Mouse (Mus musculus): ENCODE data around the gene Rasl11b. TPM values are rescaled to one million over a fixed set of nuclear protein-coding genes. Genes with fewer than 3 reads are reported as not detected.

Gene Rasl11b
- polyA plus RNA-seq, 1 experiment from 2014 or later: 79.7 TPM

DNA sequence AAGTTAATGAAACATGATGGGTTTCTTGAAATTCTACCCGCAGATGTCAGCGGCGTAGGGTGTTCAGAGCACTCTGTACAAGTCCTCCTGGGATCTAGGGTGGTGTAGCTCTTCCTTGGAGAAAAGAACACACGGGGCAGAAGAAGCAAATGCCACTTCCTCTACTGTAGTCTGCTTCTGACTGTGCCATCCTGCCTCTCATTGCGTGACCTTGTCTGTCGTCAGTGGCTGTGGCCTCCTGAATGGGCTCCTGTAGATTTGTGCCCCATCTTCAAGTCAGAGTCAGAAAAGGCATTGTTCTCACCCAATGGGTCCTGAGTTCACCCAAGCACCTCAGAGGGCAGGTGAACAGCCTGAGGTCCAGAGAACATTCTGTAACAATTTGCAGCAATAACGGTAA lies 30.5 kb upstream of the Rasl11b start:
- Histone ChIP-seq H3K27me3 (replicated peaks) (no peaks in the 10 kb centered on the region), H3K4me3 (no peak overlapping the region), H3K27ac (replicated peaks) (no peak overlapping the region), H3K4me2 (no peak overlapping the region), H3K9me3 (no peaks in the 10 kb centered on the region), H3K4me1 (peaks cover 79% of the 10 kb centered on the region), H3K9ac (no peak overlapping the region), H3K36me3 (no peaks in the 10 kb centered on the region)
- 83% methylated on average over 7 of the region's 7 CpGs for WGBS
- no peak for ATAC-seq (ENCODE audit: extremely low read depth, insufficient number of reproducible peaks, low FRiP score, low TSS enrichment)

DNA sequence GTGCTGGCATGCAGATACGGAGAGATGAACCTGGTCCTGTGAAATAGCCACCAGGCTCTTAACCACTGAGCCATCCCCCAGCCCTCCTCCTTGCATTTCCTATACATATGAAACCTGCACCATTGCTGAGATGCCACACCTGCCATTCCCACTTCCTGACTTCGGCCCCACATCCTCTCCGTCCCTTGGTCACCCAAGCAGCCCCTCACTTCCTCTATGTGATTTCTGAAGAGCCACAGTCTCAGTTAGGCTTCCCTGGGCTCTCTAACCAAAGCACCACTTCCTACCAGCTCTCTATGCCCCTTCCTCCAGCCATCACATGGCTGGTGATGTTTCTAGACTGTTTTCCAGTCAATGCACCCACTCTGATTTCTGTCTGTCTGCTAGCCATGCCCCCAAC lies 28.4 kb upstream of the Rasl11b start:
- Histone ChIP-seq H3K9me3 (no peaks in the 10 kb centered on the region), H3K9ac (no peak overlapping the region), H3K27me3 (replicated peaks) (no peaks in the 10 kb centered on the region), H3K4me1 (peaks cover 68% of the 10 kb centered on the region), H3K4me3 (no peak overlapping the region), H3K36me3 (no peaks in the 10 kb centered on the region), H3K4me2 (no peak overlapping the region), H3K27ac (replicated peaks) (no peak overlapping the region; the same call in 1 of the 2 replicates)
- ATAC-seq (ENCODE audit: extremely low read depth, insufficient number of reproducible peaks, low FRiP score, low TSS enrichment): no peak
- 76% methylated on average over 3 of the region's 3 CpGs for WGBS

DNA sequence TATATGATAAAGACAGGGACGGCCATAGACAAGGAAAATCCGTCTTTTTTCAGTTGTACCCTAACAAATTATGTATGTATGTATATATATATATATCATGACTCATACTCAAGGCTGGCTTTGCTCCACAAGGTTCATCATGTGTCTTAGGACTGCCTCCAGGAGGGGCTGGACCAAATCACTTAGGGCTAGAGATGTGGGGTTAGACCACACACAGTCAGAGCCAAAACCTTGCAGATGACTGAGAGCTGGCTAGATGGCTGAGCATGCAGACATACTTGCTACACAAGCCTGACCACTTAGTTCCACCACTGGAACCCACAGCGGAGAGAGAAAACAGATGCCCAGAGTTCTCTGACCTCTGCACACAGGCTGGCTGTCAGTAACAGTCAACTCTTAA lies 27.0 kb upstream of the Rasl11b start:
- H3K4me2 ChIP-seq: no peak overlapping the region
- no peaks in the 10 kb centered on the region for H3K9me3 ChIP-seq
- no peak for ATAC-seq (ENCODE audit: extremely low read depth, insufficient number of reproducible peaks, low FRiP score, low TSS enrichment)
- peaks cover 68% of the 10 kb centered on the region for H3K4me1 ChIP-seq
- no peaks in the 10 kb centered on the region for H3K36me3 ChIP-seq
- no peaks in the 10 kb centered on the region for H3K27me3 ChIP-seq (replicated peaks)
- H3K9ac ChIP-seq: no peak overlapping the region
- H3K4me3 ChIP-seq: no peak overlapping the region
- peak overlapping the region; percentile 36 for H3K27ac ChIP-seq (replicated peaks)
- WGBS: 73% methylated on average over 3 of the region's 3 CpGs

DNA sequence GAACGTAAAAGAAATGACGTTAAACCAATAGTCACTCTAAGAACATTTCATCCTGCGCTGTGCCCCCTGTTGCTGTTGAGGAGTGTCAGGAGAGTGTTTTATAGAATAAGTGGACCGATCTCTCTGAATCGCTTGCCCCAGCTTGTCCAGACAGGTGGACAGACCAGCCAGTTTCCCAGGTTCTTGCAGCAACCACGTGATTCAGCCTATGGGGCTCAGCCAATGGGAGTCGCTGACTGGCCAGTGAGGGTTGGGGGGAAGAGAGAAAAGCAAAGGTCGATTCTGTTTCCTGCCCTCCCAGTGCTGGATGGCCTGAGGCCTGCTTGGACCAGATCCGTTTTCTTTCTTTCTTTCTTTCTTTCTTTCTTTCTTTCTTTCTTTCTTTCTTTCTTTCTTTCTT lies 23.3 kb upstream of the Rasl11b start:
- 66% methylated on average over 9 of the region's 9 CpGs for WGBS
- H3K9me3 ChIP-seq: no peaks in the 10 kb centered on the region
- H3K27me3 ChIP-seq (replicated peaks): no peaks in the 10 kb centered on the region
- H3K27ac ChIP-seq (replicated peaks): peak overlapping the region; percentile 93
- ATAC-seq (ENCODE audit: extremely low read depth, insufficient number of reproducible peaks, low FRiP score, low TSS enrichment): no peak
- no peak overlapping the region for H3K4me3 ChIP-seq
- peak overlapping the region; percentile 58; the same call in 1 of the 2 replicates for H3K4me2 ChIP-seq
- peak overlapping the region; percentile 71 for H3K9ac ChIP-seq
- H3K36me3 ChIP-seq: no peaks in the 10 kb centered on the region
- peaks cover 79% of the 10 kb centered on the region for H3K4me1 ChIP-seq

DNA sequence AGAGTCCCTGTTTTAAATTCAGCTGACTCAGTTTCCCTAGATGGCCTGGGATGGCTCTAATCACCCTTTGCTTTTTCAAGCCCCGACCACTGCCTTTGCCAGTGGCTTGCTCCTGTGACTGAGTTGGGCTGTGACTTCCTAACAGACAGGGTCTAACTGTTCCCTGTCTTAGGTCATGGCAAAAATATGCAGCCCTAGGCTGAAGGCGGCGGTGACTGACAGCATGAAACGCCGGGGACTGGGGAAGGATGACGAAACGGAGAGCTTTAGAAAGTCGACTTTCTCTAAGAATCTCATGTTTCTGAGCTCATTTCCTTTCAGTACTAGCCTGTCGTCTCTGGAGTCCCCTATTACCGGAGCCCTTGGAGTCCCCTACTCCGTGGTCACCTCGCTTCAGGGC lies 22.9 kb upstream of the Rasl11b start:
- peak overlapping the region; percentile 93 for H3K27ac ChIP-seq (replicated peaks)
- peak overlapping the region; percentile 71 for H3K9ac ChIP-seq
- 20% methylated on average over 12 of the region's 12 CpGs for WGBS
- peaks cover 81% of the 10 kb centered on the region for H3K4me1 ChIP-seq
- H3K27me3 ChIP-seq (replicated peaks): no peaks in the 10 kb centered on the region
- H3K4me2 ChIP-seq: peak overlapping the region; percentile 58
- peak; percentile 51 for ATAC-seq (ENCODE audit: extremely low read depth, insufficient number of reproducible peaks, low FRiP score, low TSS enrichment)
- H3K9me3 ChIP-seq: no peaks in the 10 kb centered on the region
- H3K4me3 ChIP-seq: peak overlapping the region; percentile 19; the same call in 1 of the 2 replicates
- no peaks in the 10 kb centered on the region for H3K36me3 ChIP-seq

DNA sequence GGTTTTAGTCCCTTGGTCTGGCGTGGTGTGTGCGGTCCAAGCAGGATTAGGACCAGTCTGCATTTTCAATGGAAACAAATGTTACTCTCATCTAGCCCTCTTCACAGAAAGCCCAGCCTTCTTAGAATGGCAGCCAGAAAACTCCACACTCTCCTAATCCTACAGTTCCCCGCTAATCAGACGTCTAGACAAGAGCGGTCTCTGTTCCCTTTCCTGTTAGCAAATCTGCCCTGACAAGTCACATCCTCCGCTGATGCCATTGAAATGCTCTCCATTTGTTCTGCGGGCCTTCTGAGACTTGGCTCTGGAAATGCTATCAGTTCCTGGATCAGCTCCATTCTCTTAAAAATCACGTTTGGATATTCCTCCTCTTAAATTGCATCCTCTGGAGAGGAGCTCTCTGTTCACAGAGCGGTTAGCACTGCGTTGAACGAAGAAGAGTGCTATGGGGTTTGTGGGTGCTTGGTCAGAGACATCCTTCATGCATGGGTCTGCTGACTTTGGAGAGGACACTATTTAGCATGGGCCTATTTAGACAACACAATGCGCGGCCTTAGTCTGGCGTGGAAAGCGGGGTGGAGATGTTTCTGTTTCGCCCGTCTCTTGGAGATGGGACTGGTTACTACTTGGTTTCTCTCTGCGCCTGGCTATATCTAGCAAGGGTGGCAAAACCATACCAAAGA lies 21.8 kb upstream of the Rasl11b start:
- H3K9me3 ChIP-seq: no peaks in the 10 kb centered on the region
- ATAC-seq (ENCODE audit: extremely low read depth, insufficient number of reproducible peaks, low FRiP score, low TSS enrichment): no peak
- no peak overlapping the region for H3K4me3 ChIP-seq
- H3K4me1 ChIP-seq: peaks cover 74% of the 10 kb centered on the region
- H3K27me3 ChIP-seq (replicated peaks): no peaks in the 10 kb centered on the region
- H3K36me3 ChIP-seq: no peaks in the 10 kb centered on the region
- peak overlapping the region; percentile 93 for H3K27ac ChIP-seq (replicated peaks)
- peak overlapping the region; percentile 58 for H3K4me2 ChIP-seq
- 51% methylated on average over 18 of the region's 18 CpGs for whole genome bisulfite sequencing
- H3K9ac ChIP-seq: peak overlapping the region; percentile 33; the same call in 1 of the 2 replicates

DNA sequence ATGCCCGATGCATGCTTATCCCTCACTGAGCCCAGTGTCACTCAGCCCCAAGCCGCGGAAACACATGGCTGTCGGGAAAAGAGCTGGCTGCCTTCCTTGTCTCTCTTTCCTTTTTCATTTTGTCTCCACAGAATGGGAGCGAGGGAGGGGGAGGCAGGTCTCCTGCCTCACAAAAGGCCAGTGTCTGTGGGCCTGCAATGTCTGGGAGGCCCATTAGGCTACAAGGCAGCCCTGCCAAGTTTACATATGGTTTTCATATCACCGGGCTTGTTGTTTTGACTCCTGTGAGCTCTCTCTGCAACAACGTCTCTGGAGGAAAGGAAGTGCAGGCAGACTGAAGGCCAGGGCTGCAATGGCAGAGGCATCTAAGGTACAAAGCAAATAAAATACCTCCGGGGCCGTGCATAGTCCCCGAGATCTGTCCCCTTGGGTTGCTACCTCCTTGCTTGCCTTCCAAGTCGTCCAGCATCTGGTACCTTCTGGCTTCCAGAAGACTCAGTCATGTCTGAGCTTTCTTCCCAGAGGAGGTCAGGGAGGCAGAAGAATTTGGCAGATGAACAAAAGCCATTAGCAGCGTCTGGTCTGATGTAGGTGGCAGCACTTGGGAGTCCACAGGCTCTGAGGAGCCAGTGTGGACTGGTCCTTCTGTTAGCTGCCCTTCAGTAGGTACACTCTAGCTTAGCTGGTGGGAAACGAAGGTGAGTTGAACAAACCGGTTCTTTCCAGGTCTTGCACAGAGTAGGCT lies 19.4 kb upstream of the Rasl11b start:
- Histone ChIP-seq H3K9me3 (no peaks in the 10 kb centered on the region), H3K4me3 (no peak overlapping the region), H3K9ac (peak overlapping the region; percentile 12; the same call in 1 of the 2 replicates), H3K4me2 (peak overlapping the region; percentile 33), H3K27me3 (replicated peaks) (no peaks in the 10 kb centered on the region), H3K4me1 (peaks cover 61% of the 10 kb centered on the region), H3K36me3 (no peaks in the 10 kb centered on the region), H3K27ac (replicated peaks) (peak overlapping the region; percentile 88)
- 41% methylated on average over 14 of the region's 14 CpGs for WGBS
- ATAC-seq (ENCODE audit: extremely low read depth, insufficient number of reproducible peaks, low FRiP score, low TSS enrichment): peak; percentile 33; the same call in 1 of the 2 replicates

DNA sequence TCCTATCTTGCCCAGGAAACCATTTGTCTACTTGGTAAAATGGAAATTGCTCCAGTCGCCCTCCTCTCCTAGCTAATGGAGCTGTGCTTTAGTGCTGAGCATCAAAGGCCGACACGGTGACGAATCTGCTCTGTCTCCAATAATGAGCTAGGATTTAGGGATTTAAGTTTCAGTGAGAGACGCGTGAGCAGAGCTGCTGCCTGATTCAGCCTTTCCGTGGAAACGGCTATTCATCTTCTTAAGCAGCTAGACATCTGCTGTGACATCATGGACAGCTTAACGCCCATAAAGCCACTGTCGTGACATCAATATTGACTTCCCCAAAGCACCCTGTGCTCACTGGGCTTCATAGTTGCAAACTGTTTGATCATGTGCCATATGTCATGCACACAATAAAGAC lies 14.9 kb upstream of the Rasl11b start:
- 61% methylated on average over 10 of the region's 10 CpGs for WGBS
- Histone ChIP-seq H3K4me3 (no peak overlapping the region), H3K36me3 (no peaks in the 10 kb centered on the region), H3K4me2 (no peak overlapping the region), H3K27me3 (replicated peaks) (no peaks in the 10 kb centered on the region), H3K9me3 (no peaks in the 10 kb centered on the region), H3K9ac (no peak overlapping the region), H3K27ac (replicated peaks) (no peak overlapping the region), H3K4me1 (peaks cover 53% of the 10 kb centered on the region)
- no peak for ATAC-seq (ENCODE audit: extremely low read depth, insufficient number of reproducible peaks, low FRiP score, low TSS enrichment)

DNA sequence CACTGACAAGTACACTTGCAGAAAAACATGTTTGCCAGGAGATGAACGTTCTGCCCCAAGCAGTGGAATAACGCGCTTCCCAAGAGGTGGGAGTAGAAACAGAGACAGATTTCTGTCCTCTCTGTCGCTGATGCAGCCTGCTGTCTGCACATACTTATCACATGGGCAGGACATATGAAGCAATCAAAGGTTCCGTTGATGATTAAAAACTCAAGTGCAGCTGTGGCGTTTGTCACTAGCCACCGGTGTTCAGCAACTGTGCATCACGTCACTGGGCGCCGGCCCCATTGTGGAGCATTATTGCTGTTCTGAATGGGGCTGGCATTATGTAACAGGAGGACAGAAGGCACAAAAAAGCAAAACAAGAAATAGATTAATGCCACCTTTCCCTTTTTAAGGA lies 12.0 kb upstream of the Rasl11b start:
- 25% methylated on average over 10 of the region's 10 CpGs for WGBS
- no peak overlapping the region for H3K4me2 ChIP-seq
- ATAC-seq (ENCODE audit: extremely low read depth, insufficient number of reproducible peaks, low FRiP score, low TSS enrichment): no peak

DNA sequence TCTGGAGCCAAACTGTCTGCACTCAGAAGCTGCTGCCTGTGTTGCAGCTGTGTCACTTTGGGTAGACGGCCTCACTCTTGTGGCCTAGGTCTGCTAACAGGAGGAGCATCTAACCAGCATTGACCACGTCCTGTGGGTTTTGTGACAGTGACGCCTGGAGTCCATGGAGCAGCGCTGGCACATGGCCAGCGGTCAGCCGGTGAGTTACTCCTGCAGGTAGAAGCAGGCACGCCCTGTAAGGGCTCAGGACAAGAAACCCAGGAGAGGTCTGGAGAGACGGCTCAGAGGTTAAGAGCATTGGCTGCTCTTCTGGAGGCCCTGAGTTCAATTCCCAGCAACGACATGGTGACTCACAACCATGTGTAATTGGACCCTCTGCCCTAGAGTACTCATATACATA lies 10.5 kb upstream of the Rasl11b start:
- peak overlapping the region; percentile 61 for H3K9ac ChIP-seq
- no peak overlapping the region for H3K4me2 ChIP-seq
- peaks cover 68% of the 10 kb centered on the region for H3K4me1 ChIP-seq
- H3K9me3 ChIP-seq: no peaks in the 10 kb centered on the region
- peak overlapping the region; percentile 59 for H3K27ac ChIP-seq (replicated peaks)
- no peaks in the 10 kb centered on the region for H3K36me3 ChIP-seq
- 44% methylated on average over 9 of the region's 9 CpGs for WGBS
- no peak for ATAC-seq (ENCODE audit: extremely low read depth, insufficient number of reproducible peaks, low FRiP score, low TSS enrichment)
- no peaks in the 10 kb centered on the region for H3K27me3 ChIP-seq (replicated peaks)
- no peak overlapping the region for H3K4me3 ChIP-seq

More for the DNA sequence above, 12.0 kb upstream of the Rasl11b start:
- Histone ChIP-seq H3K9ac (no peak overlapping the region), H3K9me3 (no peaks in the 10 kb centered on the region), H3K4me1 (peaks cover 53% of the 10 kb centered on the region), H3K4me3 (no peak overlapping the region), H3K36me3 (no peaks in the 10 kb centered on the region), H3K27me3 (replicated peaks) (no peaks in the 10 kb centered on the region), H3K27ac (replicated peaks) (peak overlapping the region; percentile 36)

DNA sequence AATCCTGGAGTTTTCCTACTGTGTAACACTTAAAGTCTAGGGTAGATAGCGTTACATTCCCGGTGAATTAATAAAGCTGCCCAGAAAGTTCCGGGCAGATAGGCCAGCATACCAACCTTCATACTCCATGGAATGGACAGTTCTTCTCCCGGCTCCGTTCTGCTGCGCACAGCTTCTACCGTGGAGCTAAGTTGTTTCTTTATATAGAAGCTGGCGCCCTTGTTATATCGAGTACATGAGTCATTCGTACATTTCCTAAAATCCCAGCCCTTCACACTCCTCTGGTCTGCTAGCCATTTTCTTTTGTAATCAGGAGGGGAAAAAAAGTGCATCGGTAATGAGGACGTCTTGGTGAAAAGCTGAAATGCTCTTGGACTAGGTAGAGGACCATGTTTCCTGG lies 7.0 kb upstream of the Rasl11b start:
- Histone ChIP-seq H3K4me2 (peak overlapping the region; percentile 33), H3K9me3 (no peaks in the 10 kb centered on the region), H3K27ac (replicated peaks) (peak overlapping the region; percentile 86), H3K9ac (peak overlapping the region; percentile 59), H3K4me3 (no peak overlapping the region), H3K27me3 (replicated peaks) (no peaks in the 10 kb centered on the region), H3K4me1 (peaks cover 85% of the 10 kb centered on the region), H3K36me3 (no peaks in the 10 kb centered on the region)
- WGBS: 46% methylated on average over 12 of the region's 12 CpGs
- ATAC-seq (ENCODE audit: extremely low read depth, insufficient number of reproducible peaks, low FRiP score, low TSS enrichment): no peak
